In the genomic region with DNA sequence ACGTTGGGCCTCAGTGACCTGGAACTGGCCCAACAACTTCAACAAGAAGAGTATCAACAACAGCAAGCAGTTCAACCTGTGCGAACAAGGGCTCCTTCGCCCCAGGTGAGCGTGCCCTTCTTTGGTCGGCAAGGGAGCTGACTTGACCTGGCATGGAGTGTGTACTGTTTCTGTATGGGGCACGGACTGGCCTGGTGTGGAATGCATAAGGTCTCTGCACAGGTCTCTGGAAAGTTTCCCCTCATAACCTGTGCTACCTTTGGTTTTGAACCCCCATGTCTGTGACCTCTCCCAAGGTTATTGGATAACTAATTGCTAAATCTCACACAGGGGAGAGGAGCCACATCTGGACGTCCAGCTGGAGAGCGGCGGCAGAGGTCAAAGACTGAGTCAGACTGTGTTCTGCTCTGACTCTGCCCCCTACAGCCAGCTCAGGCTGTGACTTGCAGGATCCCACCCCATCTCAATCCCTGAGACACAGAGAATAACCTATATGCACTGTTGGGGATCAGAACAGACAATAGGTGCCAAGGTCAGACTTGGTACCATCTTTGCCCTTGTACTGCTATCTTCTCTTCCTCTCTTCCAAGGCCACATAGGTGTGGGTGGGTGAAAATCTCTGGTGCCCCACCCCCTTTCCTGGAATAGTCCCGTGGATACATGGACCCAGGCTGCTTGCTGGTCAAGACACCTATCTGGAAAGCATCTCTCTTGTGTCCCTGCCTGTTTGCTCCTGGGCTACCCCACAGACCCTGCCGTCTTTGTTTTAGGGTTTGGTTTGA, we compare ENCODE assay signal across 10 mouse cellular contexts. TPM values are rescaled to one million over a fixed set of nuclear protein-coding genes. Genes with fewer than 3 reads are reported as not detected.
DNase-seq lines count a peak whose midpoint lies in the region; ATAC-seq lines count a peak whose summit lies in the region.
"Had no signal": no experiment of that assay in that cellular context is flagged by ENCODE, and none has a peak within 500 bp of the region (broad histone marks: within the 10 kb centered on the region; RNA-seq: fewer than 3 reads in every experiment).

No protein-coding gene starts in this region.

- ATAC-seq in heart, embryonic 16.5 days (replicated peaks; ENCODE audit: extremely low read depth, insufficient read depth, low FRiP score): no peak

- H3K27ac ChIP-seq in heart, embryonic 16.5 days (ENCODE audit: low read length): peak overlapping the region; percentile 9
- H3K27ac ChIP-seq: neural tube, embryonic 15.5 days had no signal

- H3K4me2 ChIP-seq in heart, embryonic 16.5 days (ENCODE audit: low read depth, low read length): no peak overlapping the region
- H3K4me2 ChIP-seq: neural tube, embryonic 15.5 days had no signal

- H3K36me3 ChIP-seq in heart, embryonic 16.5 days (ENCODE audit: control insufficient read depth, insufficient read depth): peaks cover 20% of the 10 kb centered on the region

- no peaks in the 10 kb centered on the region for H3K9me3 ChIP-seq in heart, embryonic 16.5 days (replicated peaks; ENCODE audit: control insufficient read depth, low read length)
- H3K9me3 ChIP-seq: G1E; neural tube, embryonic 15.5 days had no signal

- H3K4me3 ChIP-seq in heart, embryonic 16.5 days (ENCODE audit: low read length): no peak overlapping the region
- H3K4me3 ChIP-seq: neural tube, embryonic 15.5 days had no signal

- no peaks in the 10 kb centered on the region for H3K27me3 ChIP-seq in heart, embryonic 16.5 days (ENCODE audit: control insufficient read depth, insufficient read depth, low read length)
- H3K27me3 ChIP-seq: neural tube, embryonic 15.5 days had no signal

- H3K9ac ChIP-seq in heart, embryonic 16.5 days (ENCODE audit: low read length): no peak overlapping the region
- H3K9ac ChIP-seq: neural tube, embryonic 15.5 days had no signal

- no peak for DNase-seq in heart, adult 18-20 months
- peak; percentile 45 for DNase-seq in ovary, postnatal 36 days (ENCODE audit: low spot score)
- DNase-seq in ovary, postnatal 14 days (ENCODE audit: low spot score): no peak
- peak; percentile 57 for DNase-seq in kidney, postnatal 10 days
- peak; percentile 75 for DNase-seq in yolk sac, embryonic 10.5 days (ENCODE audit: low spot score)
- no peak for DNase-seq in urinary bladder, postnatal 4 days (ENCODE audit: low spot score in 2 of 2)
- no peak for DNase-seq in frontal cortex, postnatal 10 days (ENCODE audit: low spot score in 2 of 2)

- H3K4me1 ChIP-seq in heart, embryonic 16.5 days (ENCODE audit: control insufficient read depth, insufficient read depth, low read length): peaks cover 5% of the 10 kb centered on the region
- H3K4me1 ChIP-seq: neural tube, embryonic 15.5 days had no signal

- WGBS in heart, embryonic 16.5 days: 71% methylated on average over 11 of the region's 11 CpGs

RNA-seq across cellular contexts. Expression of a gene that starts 11.5 kb away (rescaled TPM):
- polyA plus RNA-seq in heart, embryonic 16.5 days (2015; fragmentation: Nextera tagmentation; extraction: Ambion mirVana): 0.60 and 0.79 TPM in 2 replicates
- total RNA-seq in heart, adult 18-20 months (2021): under 1 TPM; 0.59 to 0.65 TPM

RNA-seq across cellular contexts. Expression of a gene that starts 13.6 kb away (rescaled TPM):
- 28.1 and 31.4 TPM in 2 replicates for polyA plus RNA-seq in heart, embryonic 16.5 days (2015; fragmentation: Nextera tagmentation; extraction: Ambion mirVana)
- total RNA-seq in heart, adult 18-20 months (2021): 10 to 100 TPM; 25.5 to 25.6 TPM

RNA-seq across cellular contexts. Expression of a gene that starts 14.4 kb away (rescaled TPM):
- 24.7 and 28.2 TPM in 2 replicates for polyA plus RNA-seq in heart, embryonic 16.5 days (2015; fragmentation: Nextera tagmentation; extraction: Ambion mirVana)
- total RNA-seq in heart, adult 18-20 months (2021): 10 to 100 TPM; 19.1 to 23.2 TPM

RNA-seq across cellular contexts. Expression of a gene that starts 19.1 kb away (rescaled TPM):
- 139 and 145 TPM in 2 replicates for polyA plus RNA-seq in heart, embryonic 16.5 days (2015; fragmentation: Nextera tagmentation; extraction: Ambion mirVana)
- total RNA-seq in heart, adult 18-20 months (2021): 10 to 100 TPM; 30.3 to 32.4 TPM

RNA-seq across cellular contexts. Expression of a gene that starts 44.5 kb away (rescaled TPM):
- 0.22 and 0.37 TPM in 2 replicates for polyA plus RNA-seq in heart, embryonic 16.5 days (2015; fragmentation: Nextera tagmentation; extraction: Ambion mirVana)
- total RNA-seq in heart, adult 18-20 months (2021): not detected
- total RNA-seq: G1E had no signal

Comparison
In these comparisons a context has a peak if more than half of its experiments do, and no peak if none do; other contexts are left out.
1. DNase-seq: peak in ovary, postnatal 36 days (single experiment), kidney, postnatal 10 days (single experiment) and yolk sac, embryonic 10.5 days (single experiment); none in heart, adult 18-20 months (0 of 2), ovary, postnatal 14 days (single experiment), urinary bladder, postnatal 4 days (0 of 2) and frontal cortex, postnatal 10 days (0 of 2).